Mouse (Mus musculus) MEL-GATA-1-ER (cell line): ENCODE results near the gene Btbd18.

Experiments used
- DNase-seq: peaks from one replicate; pipeline ENCODE4 v3.0.0-alpha.2; 2012; ENCODE audit warnings: low read depth; ENCODE audit errors: extremely low read depth

The Btbd18 gene

GRCm38 (mm10) chr2:84658806-84659205 is at the start of gene Btbd18:
TSS of gene Btbd18 (plus strand) at chr2:84659079.
- no peak for DNase-seq

GRCm38 (mm10) chr2:84612764-84613163 is 46.1 kb upstream of the Btbd18 start:
- DNase-seq = no peak

GRCm38 (mm10) chr2:84617637-84618515 is 41.0 kb upstream of the Btbd18 start:
- DNase-seq = peak; percentile 41

GRCm38 (mm10) chr2:84618914-84619313 is 40.0 kb upstream of the Btbd18 start:
- DNase-seq = peak; percentile 15

- DNase-seq = no peak
Observed at GRCm38 (mm10) chr2:84619646-84620340, 39.1 kb upstream of the Btbd18 start.

GRCm38 (mm10) chr2:84622668-84623067 is 36.2 kb upstream of the Btbd18 start:
- DNase-seq = no peak

- peak; percentile 39 for DNase-seq
Observed at GRCm38 (mm10) chr2:84623428-84624119, 35.3 kb upstream of the Btbd18 start.

- DNase-seq = no peak
Observed at GRCm38 (mm10) chr2:84624201-84624600, 34.7 kb upstream of the Btbd18 start.

GRCm38 (mm10) chr2:84626366-84626975 is 32.4 kb upstream of the Btbd18 start:
- DNase-seq = no peak

GRCm38 (mm10) chr2:84627036-84627435 is 31.8 kb upstream of the Btbd18 start:
- DNase-seq = no peak

- DNase-seq = no peak
Observed at GRCm38 (mm10) chr2:84632001-84632400, 26.9 kb upstream of the Btbd18 start.

GRCm38 (mm10) chr2:84632999-84633398 is 25.9 kb upstream of the Btbd18 start:
- DNase-seq = no peak

- no peak for DNase-seq
Observed at GRCm38 (mm10) chr2:84634006-84634405, 24.9 kb upstream of the Btbd18 start.

- no peak for DNase-seq
Observed at GRCm38 (mm10) chr2:84634934-84635482, 23.9 kb upstream of the Btbd18 start.

GRCm38 (mm10) chr2:84635611-84636010 is 23.3 kb upstream of the Btbd18 start:
- DNase-seq = no peak

GRCm38 (mm10) chr2:84636231-84636741 is 22.6 kb upstream of the Btbd18 start:
- no peak for DNase-seq

GRCm38 (mm10) chr2:84637452-84638165 is 21.3 kb upstream of the Btbd18 start:
- DNase-seq = no peak

GRCm38 (mm10) chr2:84638428-84639220 is 20.3 kb upstream of the Btbd18 start:
- no peak for DNase-seq

- no peak for DNase-seq
Observed at GRCm38 (mm10) chr2:84640833-84641232, 18.0 kb upstream of the Btbd18 start.
